Mouse (Mus musculus) embryo, embryonic 9.5 days (tissue): ENCODE results near the gene Phactr2.
"Not testable (repeated sequence)": the region's sequence is repeated elsewhere in the genome, so short reads cannot be mapped to it uniquely, and the experiment has no call there.

Experiments used
- DNase-seq: peaks from one replicate; pipeline ENCODE4 v3.0.0-alpha.2; 2017; ENCODE audit errors: extremely low spot score

The Phactr2 gene

DNA sequence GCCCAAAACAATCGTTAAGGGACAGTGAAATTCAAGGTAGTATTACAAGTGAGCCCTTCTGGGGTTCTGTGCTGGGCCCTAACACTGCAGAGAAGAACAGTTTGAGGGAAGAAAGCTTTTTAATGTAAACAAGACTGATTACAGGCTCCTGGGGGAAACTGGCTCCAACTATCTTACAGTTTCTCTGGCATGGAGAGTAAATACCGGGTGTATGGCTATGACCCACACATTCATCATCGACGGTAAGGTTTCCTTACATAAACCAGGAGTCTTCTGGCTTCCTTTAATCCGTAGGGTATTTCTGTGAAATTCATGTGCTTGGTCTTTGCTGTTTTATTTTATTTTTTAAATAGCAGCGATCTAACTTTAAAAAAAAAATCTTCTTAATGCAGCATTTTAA lies 261.4 kb downstream of the Phactr2 start:
- DNase-seq = no peak

DNA sequence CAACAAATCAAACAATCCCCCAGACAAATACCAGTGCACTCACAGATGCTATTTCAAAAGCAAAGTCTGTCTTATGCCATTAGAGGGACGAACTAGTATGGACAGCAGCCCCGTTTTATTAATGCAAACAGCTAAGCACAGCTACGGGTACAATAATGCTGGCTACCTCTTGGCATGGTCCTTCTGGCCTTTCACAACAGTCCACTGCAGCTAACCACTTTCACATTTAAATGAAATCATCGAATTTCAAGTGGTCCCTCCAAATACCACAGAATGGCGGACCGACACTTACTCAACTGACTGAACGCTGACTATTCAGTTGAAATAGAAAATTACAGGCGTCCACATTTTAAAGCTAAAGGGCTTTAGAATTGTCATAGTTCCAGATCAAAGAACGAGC lies 261.9 kb downstream of the Phactr2 start:
- DNase-seq = no peak

GRCm38 (mm10) chr10:13209930-13210637 lies 264.1 kb downstream of the Phactr2 start:
- DNase-seq = no peak

DNA sequence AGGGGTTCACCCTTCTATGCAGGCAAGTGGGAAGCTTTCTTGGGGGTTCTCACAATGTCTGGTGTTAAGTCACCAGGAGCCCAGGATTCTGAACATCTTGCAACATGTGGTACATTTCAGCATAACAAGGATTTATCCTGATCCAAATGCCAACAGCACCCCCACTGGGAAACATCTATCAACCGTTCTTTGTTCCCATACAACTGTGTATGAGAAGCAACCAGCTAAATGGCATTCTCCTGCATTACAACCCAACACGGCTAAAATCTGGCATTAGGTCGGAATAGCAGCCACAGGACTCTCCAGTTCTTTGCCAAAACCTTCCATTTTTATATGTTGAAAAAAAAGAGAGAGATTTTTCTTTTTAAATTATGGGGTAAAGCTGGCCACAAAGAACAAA lies 264.7 kb downstream of the Phactr2 start:
- no peak for DNase-seq

GRCm38 (mm10) chr10:13209061-13209460 lies 265.2 kb downstream of the Phactr2 start:
- DNase-seq = no peak

DNA sequence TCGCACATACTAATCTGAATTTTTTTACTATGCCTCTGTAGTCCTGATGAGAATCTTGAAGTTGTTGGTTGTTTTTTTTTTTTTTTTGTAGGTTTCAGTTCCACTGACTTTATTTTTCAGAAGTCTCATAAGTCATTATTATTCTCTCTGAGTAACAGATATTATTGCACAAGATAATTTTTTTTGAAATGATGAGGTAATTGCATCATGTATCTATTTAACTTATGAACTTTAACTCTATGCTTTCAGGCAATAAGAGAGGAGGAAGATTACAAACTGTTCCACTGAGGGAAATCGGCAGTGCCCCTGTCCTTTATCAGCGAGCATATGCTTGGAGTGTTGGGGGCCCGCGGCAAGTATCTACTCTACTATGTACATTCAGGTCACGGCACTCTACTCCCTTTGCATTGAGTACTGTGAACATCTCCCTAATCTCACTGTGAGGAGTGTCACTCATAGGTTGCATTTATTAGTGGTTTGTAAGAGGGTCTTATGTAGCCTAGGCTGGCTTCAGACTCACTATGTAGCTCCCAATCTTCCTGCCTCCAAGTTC lies 272.4 kb downstream of the Phactr2 start:
- DNase-seq = no peak

DNA sequence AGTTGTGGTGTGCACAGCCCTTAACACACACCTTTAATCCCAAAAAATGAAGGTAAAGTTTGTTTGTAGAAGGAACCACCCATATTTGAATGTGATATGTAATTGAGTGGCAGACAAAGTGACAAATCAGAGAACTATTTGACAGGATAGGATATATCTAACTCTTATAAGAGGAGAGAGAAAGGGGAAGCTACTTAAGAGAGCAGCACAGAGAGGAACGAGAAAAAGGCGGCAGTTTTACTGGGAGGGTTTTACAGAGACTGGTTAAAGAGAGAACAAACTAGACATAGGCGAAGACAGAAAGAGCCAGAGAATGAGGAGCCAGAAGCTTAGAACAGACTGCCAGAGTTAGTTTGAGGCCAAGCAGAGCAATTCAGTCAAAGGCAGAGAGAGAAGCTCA lies 273.4 kb downstream of the Phactr2 start:
- no peak for DNase-seq

DNA sequence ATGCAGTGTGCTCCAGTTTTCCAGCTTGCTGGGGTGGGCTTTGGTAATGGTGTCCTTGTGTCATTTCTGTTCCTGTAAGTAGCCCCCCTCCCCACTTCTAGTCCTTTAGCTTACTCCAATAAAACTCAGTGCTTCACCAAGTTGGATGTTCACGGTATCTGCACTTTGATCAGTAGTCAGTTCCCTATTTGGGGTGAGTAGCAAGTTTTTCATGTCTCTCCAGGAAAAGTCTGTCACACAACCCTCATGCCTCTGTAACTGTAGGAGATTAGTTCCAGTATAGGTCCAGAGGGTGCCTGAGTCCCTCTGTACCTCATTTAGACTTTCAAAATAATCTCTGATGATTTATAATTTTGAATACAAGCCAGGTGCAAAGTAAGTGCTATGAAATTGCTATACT lies 275.0 kb downstream of the Phactr2 start:
- DNase-seq = no peak

GRCm38 (mm10) chr10:13196872-13197507 lies 277.2 kb downstream of the Phactr2 start:
- DNase-seq = no peak

DNA sequence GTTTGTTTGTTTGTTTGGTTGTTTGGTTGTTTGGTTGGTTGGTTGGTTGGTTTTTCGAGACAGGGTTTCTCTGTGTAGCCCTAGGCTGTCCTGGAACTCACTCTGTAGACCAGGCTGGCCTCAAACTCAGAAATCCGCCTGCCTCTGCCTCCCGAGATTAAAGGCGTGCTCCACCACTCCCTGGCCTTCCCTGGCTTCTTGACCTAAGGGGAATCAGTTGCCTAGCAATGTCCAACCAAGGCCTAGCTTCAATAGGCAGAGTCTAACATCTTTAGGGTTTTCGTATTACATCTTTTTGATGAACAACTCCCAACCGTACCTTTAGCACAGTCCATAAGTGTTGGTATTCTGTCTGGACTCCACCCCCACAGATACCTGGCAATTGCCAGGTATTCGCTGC lies 280.7 kb downstream of the Phactr2 start:
- not testable (repeated sequence) for DNase-seq

- DNase-seq = peak; percentile 92
Measured at GRCm38 (mm10) chr10:13192731-13193351, 281.4 kb downstream of the Phactr2 start, which contains the start of gene Ltv1. Gene Ltv1 (minus strand): TSS chr10:13193168.

DNA sequence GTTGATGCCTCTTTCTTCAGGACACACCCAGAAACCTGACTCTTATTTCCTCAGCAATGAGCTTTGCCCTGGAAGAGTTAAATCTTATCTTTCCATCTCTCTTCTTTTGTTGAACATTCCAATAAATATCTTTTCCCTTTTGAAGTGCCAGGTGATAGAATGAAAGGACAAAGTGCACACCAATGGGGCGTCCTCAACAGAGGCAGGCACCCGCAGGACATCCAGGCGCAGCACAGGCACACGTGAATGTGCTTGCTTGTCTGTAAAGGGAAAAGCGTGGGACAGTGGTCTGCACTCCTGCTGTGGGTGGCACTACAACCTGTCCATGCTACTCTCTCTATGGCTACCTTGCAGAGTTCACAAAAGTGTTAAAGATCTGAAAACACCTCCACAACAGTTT lies 284.3 kb downstream of the Phactr2 start:
- DNase-seq = no peak

- no peak for DNase-seq
Measured at GRCm38 (mm10) chr10:13186754-13187153, 287.5 kb downstream of the Phactr2 start.

DNA sequence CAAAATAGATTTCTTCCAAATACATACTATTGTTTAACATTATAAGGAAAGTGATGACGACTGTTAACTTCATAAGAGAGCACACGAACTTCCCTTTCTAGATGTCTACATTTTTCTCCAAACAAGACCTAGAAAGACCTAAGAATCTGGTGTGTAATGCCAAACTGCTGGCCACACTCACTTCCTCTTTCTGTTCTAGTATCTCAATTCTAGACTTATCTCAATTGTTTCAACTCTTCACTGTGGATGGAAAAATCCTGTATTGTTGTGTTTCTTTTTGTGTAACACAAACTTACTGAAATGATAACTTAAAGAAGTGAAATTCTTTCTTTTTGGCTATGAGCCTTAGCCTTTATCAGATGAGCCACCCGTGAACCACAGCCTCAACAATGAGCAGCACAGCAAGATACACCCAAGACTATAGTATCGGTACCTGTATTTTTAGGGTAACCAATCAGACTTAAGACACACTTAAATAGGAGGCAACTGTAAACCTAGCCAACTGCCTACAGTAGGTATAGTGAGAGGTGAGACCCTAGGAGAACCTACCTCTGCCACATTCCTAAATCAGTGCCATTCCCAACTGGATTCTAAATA lies 289.9 kb downstream of the Phactr2 start:
- no peak for DNase-seq

- DNase-seq = no peak
Measured at GRCm38 (mm10) chr10:13180211-13180610, 294.0 kb downstream of the Phactr2 start.

GRCm38 (mm10) chr10:13177973-13178624 lies 296.1 kb downstream of the Phactr2 start, which contains the start of gene Zc2hc1b:
Gene Zc2hc1b (minus strand): TSS chr10:13178023.
- DNase-seq = no peak

- no peak for DNase-seq
Measured at GRCm38 (mm10) chr10:13175866-13176265, 298.3 kb downstream of the Phactr2 start.

DNA sequence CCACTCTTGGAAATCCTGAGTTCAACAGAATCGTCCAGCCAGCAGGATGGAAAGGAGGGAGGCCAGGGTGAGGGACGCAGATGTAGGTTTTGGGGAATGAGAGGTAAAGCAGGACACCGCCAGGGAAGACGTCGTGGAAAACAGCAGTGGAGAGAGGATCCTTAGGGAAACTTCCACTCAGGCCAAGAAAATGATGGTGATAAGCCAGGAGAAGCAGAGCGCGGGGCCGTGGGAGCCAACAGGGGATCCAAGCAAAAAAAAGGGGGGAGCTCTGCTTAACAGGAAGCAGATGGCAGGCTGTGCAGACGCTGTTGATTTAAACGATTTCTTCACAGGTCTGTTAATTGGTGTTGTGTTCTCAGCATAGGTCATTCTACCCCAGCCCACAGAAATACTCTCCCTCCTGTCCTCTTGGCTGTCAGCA lies 301.4 kb downstream of the Phactr2 start:
- no peak for DNase-seq

GRCm38 (mm10) chr10:13171461-13171860 lies 302.8 kb downstream of the Phactr2 start:
- no peak for DNase-seq

DNA sequence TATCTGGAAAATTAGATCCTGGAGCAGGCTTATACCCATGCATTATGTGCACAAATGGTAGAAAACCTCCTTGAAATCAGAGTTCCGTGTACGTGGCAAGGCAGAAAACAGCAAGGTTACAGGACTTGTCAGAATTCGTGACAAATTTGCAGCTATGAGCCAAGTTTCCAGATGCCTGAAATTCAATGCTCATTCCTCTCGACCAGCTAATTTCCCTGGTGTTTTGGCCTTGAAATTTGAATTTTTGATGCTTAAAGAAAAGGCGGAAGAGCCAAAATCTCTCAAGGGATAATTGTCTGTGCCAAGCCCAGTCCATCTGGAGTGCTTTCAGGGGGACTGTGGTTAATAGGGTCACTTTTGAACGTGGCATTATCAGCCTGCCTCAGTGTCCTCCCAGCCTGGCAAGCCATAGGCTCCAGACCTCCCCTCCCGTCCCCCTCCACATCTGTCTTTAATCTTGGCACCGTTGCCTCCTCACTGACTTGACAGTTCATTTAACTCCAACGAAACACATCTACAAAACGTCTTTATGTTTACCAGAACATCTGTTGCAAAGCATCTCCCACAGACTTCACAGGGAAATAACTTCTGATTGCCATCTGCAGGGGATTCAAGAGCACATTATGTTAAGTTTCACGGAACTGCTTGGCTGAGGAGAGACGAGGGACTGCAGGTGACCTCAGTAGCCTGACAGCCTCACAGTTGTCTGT lies 303.3 kb downstream of the Phactr2 start:
- peak; percentile 45 for DNase-seq

GRCm38 (mm10) chr10:13168461-13168860 lies 305.8 kb downstream of the Phactr2 start:
- no peak for DNase-seq
